Mouse (Mus musculus) CD8-positive naive resting alpha-beta T cell, adult 2 months (primary cell): ENCODE measurements around the gene Pik3c2a.

Source experiments
- DNase-seq, 2 experiments: peaks; one replicate each; pipeline ENCODE4 v3.0.0; 2022; ENCODE audit warnings: low read depth in 2 of 2, low spot score in 2 of 2

Gene Pik3c2a

GRCm38 (mm10) chr7:116298851-116299250 lies 144.4 kb downstream of the Pik3c2a start:
- no peak for DNase-seq

GRCm38 (mm10) chr7:116298389-116298788 lies 144.9 kb downstream of the Pik3c2a start:
- no peak for DNase-seq

- no peak for DNase-seq
Observed at GRCm38 (mm10) chr7:116294961-116295360, 148.3 kb downstream of the Pik3c2a start.

- no peak for DNase-seq
Observed at GRCm38 (mm10) chr7:116292377-116292776, 150.9 kb downstream of the Pik3c2a start.

GRCm38 (mm10) chr7:116290559-116290958 lies 152.7 kb downstream of the Pik3c2a start:
- DNase-seq, result no peak

GRCm38 (mm10) chr7:116288996-116289395 lies 154.3 kb downstream of the Pik3c2a start:
- no peak for DNase-seq

GRCm38 (mm10) chr7:116287959-116288358 lies 155.3 kb downstream of the Pik3c2a start:
- DNase-seq, result no peak
